Mouse (Mus musculus): ENCODE results near the gene Klhl33. TPM values are rescaled to one million over a fixed set of nuclear protein-coding genes. Genes with fewer than 3 reads are reported as not detected.
A peak's percentile ranks its signal among the peaks of the same experiment; 100 is the strongest.
"Not testable (repeated sequence)": the region's sequence is repeated elsewhere in the genome, so short reads cannot be mapped to it uniquely, and the experiment has no call there.

Klhl33 gene
- polyA plus RNA-seq, 1 experiment from 2014 or later: 0.33 TPM

DNA sequence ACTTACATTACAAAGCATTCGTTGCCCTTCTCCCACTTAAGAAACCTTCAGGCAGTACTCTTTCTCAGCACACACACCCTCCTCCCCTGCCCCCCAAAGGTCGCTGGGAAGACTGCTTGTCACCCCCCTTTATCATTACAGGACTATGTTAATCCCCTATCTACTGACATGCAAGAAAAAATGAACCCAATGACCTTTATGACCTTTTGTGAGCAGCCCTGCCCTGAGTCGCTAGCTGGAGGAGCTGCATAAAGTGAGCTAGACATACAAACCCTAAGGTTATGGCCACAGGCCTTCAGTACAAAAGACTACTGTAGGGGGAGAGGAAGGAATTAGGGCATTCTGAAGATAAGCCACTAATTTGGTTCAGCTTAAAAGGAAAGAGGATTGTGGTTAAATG, 14.0 kb upstream of the Klhl33 start:
- DNase-seq (ENCODE audit: low spot score) (no peak), ATAC-seq (ENCODE audit: low FRiP score, low TSS enrichment) (no peak)
- Histone ChIP-seq H3K27ac (replicated peaks) (no peak overlapping the region), H3K9me3 (ENCODE audit: control insufficient read depth, low read length) (no peaks in the 10 kb centered on the region), H3K4me2 (replicated peaks; ENCODE audit: low read depth) (no peak overlapping the region), H3K4me1 (replicated peaks; ENCODE audit: control insufficient read depth, insufficient read depth) (no peaks in the 10 kb centered on the region), H3K36me3 (ENCODE audit: control insufficient read depth, insufficient read depth, low read length) (peaks cover 12% of the 10 kb centered on the region; the same call in 1 of the 2 replicates), H3K9ac (ENCODE audit: low read length) (no peak overlapping the region), H3K27me3 (ENCODE audit: control insufficient read depth, insufficient read depth, low read length) (no peaks in the 10 kb centered on the region), H3K4me3 (ENCODE audit: low read depth, low read length) (no peak overlapping the region)
- TF ChIP-seq CTCF (IDR thresholded peaks at IDR 0.05; ENCODE audit: low read depth) (no peak), EP300 (optimal IDR thresholded peaks at IDR 0.05) (no peak)
- 43% methylated on average over 3 of the region's 3 CpGs for WGBS

DNA sequence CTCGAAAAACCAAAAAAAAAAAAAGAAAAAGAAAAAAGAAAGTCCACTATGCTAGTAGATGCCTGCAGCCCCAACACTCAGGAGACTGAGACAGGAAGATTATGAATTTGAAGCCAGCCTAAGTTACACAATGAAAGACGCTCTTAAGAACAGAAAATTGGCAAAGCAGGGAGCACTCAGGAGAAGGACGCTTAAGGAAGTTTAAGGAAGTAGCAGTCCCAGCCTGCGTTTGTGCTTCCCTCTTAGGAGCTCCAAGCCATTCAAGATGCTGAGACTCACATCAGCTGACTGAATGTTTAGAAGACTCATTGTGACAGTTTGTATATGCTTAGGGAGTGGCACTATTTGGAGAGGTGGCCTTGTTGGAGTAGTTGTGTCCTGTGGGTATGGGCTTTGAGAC, 10.8 kb upstream of the Klhl33 start:
- Histone ChIP-seq H3K9me3 (ENCODE audit: control insufficient read depth, low read length) (no peaks in the 10 kb centered on the region), H3K4me3 (ENCODE audit: low read depth, low read length) (no peak overlapping the region), H3K4me1 (replicated peaks; ENCODE audit: control insufficient read depth, insufficient read depth) (no peaks in the 10 kb centered on the region), H3K27ac (replicated peaks) (no peak overlapping the region), H3K36me3 (ENCODE audit: control insufficient read depth, insufficient read depth, low read length) (no peaks in the 10 kb centered on the region), H3K27me3 (ENCODE audit: control insufficient read depth, insufficient read depth, low read length) (no peaks in the 10 kb centered on the region), H3K9ac (ENCODE audit: low read length) (no peak overlapping the region), H3K4me2 (replicated peaks; ENCODE audit: low read depth) (no peak overlapping the region)
- DNase-seq (ENCODE audit: low spot score) (no peak), ATAC-seq (ENCODE audit: low FRiP score, low TSS enrichment) (no peak)
- WGBS: 70% methylated on average over 4 of the region's 4 CpGs
- no peak for TF ChIP-seq CTCF (IDR thresholded peaks at IDR 0.05; ENCODE audit: low read depth)
- TF ChIP-seq EP300 (optimal IDR thresholded peaks at IDR 0.05): no peak

DNA sequence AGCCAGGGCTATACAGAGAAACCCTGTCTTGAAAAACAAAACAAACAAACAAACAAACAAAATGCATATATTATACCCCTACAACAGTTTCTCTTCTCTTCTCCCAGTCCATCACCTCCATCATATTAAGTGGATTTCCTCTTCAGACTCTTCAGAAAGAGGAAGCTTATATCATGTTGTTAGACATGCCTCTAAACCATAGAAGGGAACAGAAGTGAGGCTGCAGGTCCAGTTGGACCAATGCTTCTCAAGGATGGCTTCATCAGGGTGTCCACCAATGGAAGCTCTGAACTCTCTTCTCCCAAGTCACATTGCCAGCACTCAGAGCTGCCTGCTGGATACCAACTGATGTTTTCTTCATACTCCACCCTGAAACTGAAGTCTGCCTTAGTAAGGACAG, 8.0 kb upstream of the Klhl33 start:
- H3K27me3 ChIP-seq (ENCODE audit: control insufficient read depth, insufficient read depth, low read length); H3K4me3 ChIP-seq (ENCODE audit: low read depth, low read length); H3K27ac ChIP-seq (replicated peaks); H3K9me3 ChIP-seq (ENCODE audit: control insufficient read depth, low read length); DNase-seq (ENCODE audit: low spot score); H3K4me1 ChIP-seq (replicated peaks; ENCODE audit: control insufficient read depth, insufficient read depth); ATAC-seq (ENCODE audit: low FRiP score, low TSS enrichment); H3K36me3 ChIP-seq (ENCODE audit: control insufficient read depth, insufficient read depth, low read length); H3K4me2 ChIP-seq (replicated peaks; ENCODE audit: low read depth); H3K9ac ChIP-seq (ENCODE audit: low read length): not testable (repeated sequence)

DNA sequence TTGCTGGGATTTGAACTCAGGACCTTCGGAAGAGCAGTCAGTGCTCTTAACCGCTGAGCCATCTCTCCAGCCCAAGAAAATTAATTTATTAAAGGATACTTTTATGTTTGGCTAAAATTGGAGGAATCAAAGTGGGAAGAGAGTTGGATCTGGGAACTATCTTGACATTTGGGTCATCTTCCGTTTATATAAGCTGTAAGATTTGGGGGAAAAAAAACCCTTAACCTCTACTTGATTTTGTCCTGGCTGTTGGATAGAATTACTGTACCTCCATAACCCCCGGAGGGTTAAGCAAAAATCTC, 7.5 kb upstream of the Klhl33 start:
- Histone ChIP-seq H3K4me2 (replicated peaks; ENCODE audit: low read depth) (no peak overlapping the region), H3K9ac (ENCODE audit: low read length) (no peak overlapping the region), H3K36me3 (ENCODE audit: control insufficient read depth, insufficient read depth, low read length) (no peaks in the 10 kb centered on the region), H3K27me3 (ENCODE audit: control insufficient read depth, insufficient read depth, low read length) (no peaks in the 10 kb centered on the region), H3K4me3 (ENCODE audit: low read depth, low read length) (no peak overlapping the region), H3K27ac (replicated peaks) (no peak overlapping the region), H3K4me1 (replicated peaks; ENCODE audit: control insufficient read depth, insufficient read depth) (no peaks in the 10 kb centered on the region), H3K9me3 (ENCODE audit: control insufficient read depth, low read length) (no peaks in the 10 kb centered on the region)
- ATAC-seq (ENCODE audit: low FRiP score, low TSS enrichment): no peak
- 91% methylated on average over 4 of the region's 4 CpGs for WGBS
- TF ChIP-seq EP300 (optimal IDR thresholded peaks at IDR 0.05) (no peak), CTCF (IDR thresholded peaks at IDR 0.05; ENCODE audit: low read depth) (no peak)
- no peak for DNase-seq (ENCODE audit: low spot score)

DNA sequence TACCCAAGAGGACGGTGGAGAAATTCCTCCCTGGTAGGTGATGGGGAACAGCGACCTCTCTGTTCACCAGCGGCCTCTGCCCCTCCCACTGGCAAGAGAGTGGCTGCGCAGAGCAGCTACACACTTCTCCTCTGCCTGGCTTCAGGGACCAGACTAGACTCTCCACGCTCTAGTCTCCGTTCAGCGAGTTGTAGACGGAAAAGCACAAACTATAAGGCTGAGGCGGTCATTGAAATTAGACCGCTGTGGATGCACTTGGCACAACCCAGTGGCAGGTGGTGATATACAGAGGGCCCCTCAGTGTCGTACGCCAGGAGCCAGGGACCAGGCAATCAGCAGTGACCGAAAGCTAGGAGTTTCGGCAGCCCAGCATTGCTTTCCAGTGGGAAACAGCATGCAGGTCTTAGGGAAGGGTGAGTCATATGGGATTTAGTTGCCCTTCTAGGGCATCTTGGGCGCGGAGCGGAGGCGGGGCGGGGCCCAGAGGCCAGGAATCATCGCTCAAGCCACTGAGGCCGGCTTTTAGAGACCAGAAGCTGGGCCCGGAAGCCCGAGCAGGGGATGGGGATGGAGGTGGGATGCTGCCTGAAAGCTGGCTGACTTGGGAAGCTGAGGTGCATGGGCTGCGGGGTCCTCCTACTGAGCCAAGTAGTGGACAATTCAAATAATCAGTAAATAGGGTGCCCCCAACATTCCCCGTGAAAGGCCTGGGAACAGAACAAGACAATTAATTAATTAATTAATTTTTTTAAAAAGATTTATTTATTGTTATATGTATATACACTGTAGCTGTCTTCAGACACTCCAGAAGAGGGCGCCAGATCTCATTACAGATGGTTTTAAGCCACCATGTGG, 6.9 kb upstream of the Klhl33 start:
- ATAC-seq (ENCODE audit: low FRiP score, low TSS enrichment): peak; percentile 91
- peak overlapping the region; percentile 71 for H3K4me2 ChIP-seq (replicated peaks; ENCODE audit: low read depth)
- 5% methylated on average over 26 of the region's 26 CpGs for WGBS

GRCm38 (mm10) chr14:50897992-50898391, 685 bp upstream of the Klhl33 start:
- H3K4me1 ChIP-seq (replicated peaks; ENCODE audit: control insufficient read depth, insufficient read depth); DNase-seq (ENCODE audit: low spot score); H3K36me3 ChIP-seq (ENCODE audit: control insufficient read depth, insufficient read depth, low read length); H3K4me3 ChIP-seq (ENCODE audit: low read depth, low read length); ATAC-seq (ENCODE audit: low FRiP score, low TSS enrichment); H3K27ac ChIP-seq (replicated peaks); H3K9me3 ChIP-seq (ENCODE audit: control insufficient read depth, low read length); H3K4me2 ChIP-seq (replicated peaks; ENCODE audit: low read depth); H3K27me3 ChIP-seq (ENCODE audit: control insufficient read depth, insufficient read depth, low read length); H3K9ac ChIP-seq (ENCODE audit: low read length): not testable (repeated sequence)
- WGBS: 94% methylated on average over 2 of the region's 2 CpGs

More for the DNA sequence above, 6.9 kb upstream of the Klhl33 start:
- no peaks in the 10 kb centered on the region for H3K9me3 ChIP-seq (ENCODE audit: control insufficient read depth, low read length)
- H3K4me3 ChIP-seq (ENCODE audit: low read depth, low read length): peak overlapping the region; percentile 35
- H3K9ac ChIP-seq (ENCODE audit: low read length): peak overlapping the region; percentile 61
- DNase-seq (ENCODE audit: low spot score): peak; percentile 69
- TF ChIP-seq EP300 (optimal IDR thresholded peaks at IDR 0.05) (no peak), CTCF (IDR thresholded peaks at IDR 0.05; ENCODE audit: low read depth) (peak; percentile 76)
- no peaks in the 10 kb centered on the region for H3K27me3 ChIP-seq (ENCODE audit: control insufficient read depth, insufficient read depth, low read length)
- peak overlapping the region; percentile 59 for H3K27ac ChIP-seq (replicated peaks)
- H3K4me1 ChIP-seq (replicated peaks; ENCODE audit: control insufficient read depth, insufficient read depth): no peaks in the 10 kb centered on the region
- no peaks in the 10 kb centered on the region for H3K36me3 ChIP-seq (ENCODE audit: control insufficient read depth, insufficient read depth, low read length)

Measured in stomach, postnatal 0 days (tissue).